Mouse (Mus musculus) erythroblast, adult 5-6 weeks (primary cell): Measurements from ENCODE around the gene Kif3b. TPM values are rescaled to one million over a fixed set of nuclear protein-coding genes. Genes with fewer than 3 reads are reported as not detected.

Source experiments
- total RNA-seq, 2 experiments: library from RNA; stranded (forward) in 1 of 2; stranded (reverse) in 1 of 2; fragments of 150-400 nt in 1 of 2; fragments of 200-764, 138-1000 nt in 1 of 2; gene quantifications; 2 replicates each; pipeline versions ENCODE4 v1.2.3 to v1.2.4; 2015 to 2017; ENCODE audit warnings: low replicate concordance in 2 of 2

The Kif3b gene
- total RNA-seq, 2 experiments from 2014 or later = 5.4 to 6.5 TPM

Other genes with a start within 250 kb of the Kif3b start
- not detected in 2 replicates for gene Ccm2l, start 225.5 kb upstream of the Kif3b start, total RNA-seq (2015; ENCODE audit: low replicate concordance)
- 0.28 TPM in 1 of 2 replicates, not detected in the other for gene Ccm2l, start 225.5 kb upstream of the Kif3b start, total RNA-seq (2017; ENCODE audit: low replicate concordance)
- gene Hck, start 182.9 kb upstream of the Kif3b start, total RNA-seq (2015; ENCODE audit: low replicate concordance) = 19.2 and 46.6 TPM in 2 replicates
- 28.7 and 45.7 TPM in 2 replicates for gene Hck, start 182.9 kb upstream of the Kif3b start, total RNA-seq (2017; ENCODE audit: low replicate concordance)
- gene Tm9sf4, start 130.1 kb upstream of the Kif3b start, total RNA-seq (2015; ENCODE audit: low replicate concordance) = 16.9 and 19.2 TPM in 2 replicates
- 14.9 and 23.3 TPM in 2 replicates for gene Tm9sf4, start 130.1 kb upstream of the Kif3b start, total RNA-seq (2017; ENCODE audit: low replicate concordance)
- 2.5 TPM in 2 replicates for gene Tspyl3, start 66.0 kb upstream of the Kif3b start, total RNA-seq (2015; ENCODE audit: low replicate concordance)
- gene Tspyl3, start 66.0 kb upstream of the Kif3b start, total RNA-seq (2017; ENCODE audit: low replicate concordance) = 1.2 and 1.5 TPM in 2 replicates
- 33.4 and 36.8 TPM in 2 replicates for gene Plagl2, start 50.0 kb upstream of the Kif3b start, total RNA-seq (2015; ENCODE audit: low replicate concordance)
- 8.7 and 13.2 TPM in 2 replicates for gene Plagl2, start 50.0 kb upstream of the Kif3b start, total RNA-seq (2017; ENCODE audit: low replicate concordance)
- gene Pofut1, start 49.9 kb upstream of the Kif3b start, total RNA-seq (2015; ENCODE audit: low replicate concordance) = 1.3 and 2.5 TPM in 2 replicates
- 9.2 and 15.5 TPM in 2 replicates for gene Pofut1, start 49.9 kb upstream of the Kif3b start, total RNA-seq (2017; ENCODE audit: low replicate concordance)
- 10.8 and 17.1 TPM in 2 replicates for gene Asxl1, start 54.4 kb downstream of the Kif3b start, total RNA-seq (2015; ENCODE audit: low replicate concordance)
- 14.7 and 18.5 TPM in 2 replicates for gene Asxl1, start 54.4 kb downstream of the Kif3b start, total RNA-seq (2017; ENCODE audit: low replicate concordance)
- gene 4930404H24Rik, start 201.4 kb downstream of the Kif3b start, total RNA-seq (2015; ENCODE audit: low replicate concordance) = 7.1 TPM in 1 of 2 replicates, not detected in the other
- gene 4930404H24Rik, start 201.4 kb downstream of the Kif3b start, total RNA-seq (2017; ENCODE audit: low replicate concordance) = not detected in 2 replicates
- 2.7 and 6.1 TPM in 2 replicates for gene Nol4l, start 238.6 kb downstream of the Kif3b start, total RNA-seq (2015; ENCODE audit: low replicate concordance)
- 1.8 and 4.3 TPM in 2 replicates for gene Nol4l, start 238.6 kb downstream of the Kif3b start, total RNA-seq (2017; ENCODE audit: low replicate concordance)